Mouse (Mus musculus): Measurements from ENCODE around the gene Fgfr1op2.
A peak's percentile ranks its signal among the peaks of the same experiment; 100 is the strongest.

The Fgfr1op2 gene

DNA sequence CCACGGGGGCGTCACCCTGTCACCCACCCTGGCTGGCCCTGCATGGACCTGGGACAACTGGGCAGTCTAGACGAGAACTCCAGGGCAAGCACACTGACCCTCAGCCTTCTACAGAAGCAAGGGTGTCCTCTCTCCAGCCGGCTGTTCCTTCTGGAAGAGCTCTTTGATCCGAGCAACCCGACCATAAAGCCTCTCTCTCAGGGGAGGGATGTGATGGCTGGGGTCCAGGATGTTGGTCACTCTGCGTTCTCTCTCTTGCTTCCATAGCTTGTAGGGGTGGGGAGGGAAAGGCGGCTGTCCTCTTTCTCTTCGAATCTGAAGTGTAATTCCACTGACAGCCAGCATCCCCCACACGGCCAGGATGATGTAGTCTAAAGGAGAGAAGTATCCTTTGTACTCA, 26.6 kb downstream of the Fgfr1op2 start:
- DNase-seq (ENCODE audit: low read depth, low spot score) = no peak

DNA sequence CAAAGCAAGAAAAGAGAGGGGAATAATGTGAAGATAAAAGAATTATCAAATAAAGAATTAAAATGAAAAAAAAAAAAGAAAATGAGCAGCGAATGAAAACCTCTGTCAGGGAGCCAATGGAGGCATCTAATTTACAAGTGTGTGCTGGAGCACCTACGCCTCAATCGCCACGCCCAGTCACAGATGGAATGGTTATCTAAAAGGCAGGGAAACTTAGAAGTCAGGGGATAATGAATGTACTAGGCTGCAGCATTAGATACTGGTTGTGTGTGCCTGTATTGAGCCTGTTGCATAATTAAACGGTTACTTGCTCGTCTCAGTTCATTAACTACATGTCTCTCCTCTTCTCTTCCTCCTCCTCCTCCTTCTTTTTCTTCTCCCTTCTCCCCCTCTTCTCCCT, 34.4 kb downstream of the Fgfr1op2 start:
- no peak for DNase-seq (ENCODE audit: low read depth, low spot score)

DNA sequence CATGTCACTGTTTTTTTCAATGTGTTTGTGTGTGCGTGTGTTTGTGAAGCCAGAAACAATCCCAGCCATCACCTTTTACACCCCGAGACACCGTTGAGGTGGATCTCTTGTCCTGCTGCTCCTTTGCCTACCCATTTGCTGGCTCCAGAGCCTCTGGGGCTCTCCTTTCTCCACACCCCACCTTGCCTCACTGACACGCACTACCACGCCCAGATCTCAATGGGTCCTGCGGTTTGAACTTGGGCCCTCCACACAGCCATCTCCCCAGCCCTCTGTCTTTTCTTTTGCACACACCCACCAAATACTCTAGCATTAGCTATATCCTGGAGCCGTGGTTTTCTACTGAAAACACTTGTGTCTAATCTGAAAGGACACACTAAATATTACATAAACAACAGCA, 34.9 kb downstream of the Fgfr1op2 start:
- no peak for DNase-seq (ENCODE audit: low read depth, low spot score)

DNA sequence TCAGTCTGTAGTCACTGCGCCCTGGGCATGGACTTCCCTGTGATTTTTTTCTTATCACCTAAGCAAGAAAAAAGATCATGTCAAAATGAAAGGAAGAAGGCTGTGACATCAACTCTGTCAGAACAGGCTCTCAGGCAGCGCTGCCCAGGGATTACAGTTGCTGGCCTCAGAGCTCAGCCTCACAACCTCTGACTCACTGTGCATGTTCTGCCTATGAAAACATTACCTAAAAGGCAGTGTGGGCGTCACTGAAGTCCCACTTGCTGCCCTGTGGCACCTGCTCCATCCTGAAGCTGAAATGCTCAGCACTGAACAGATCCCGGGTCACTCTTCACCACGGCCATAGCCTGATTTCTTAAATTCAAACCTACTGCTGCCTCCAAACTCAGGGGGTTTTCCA, 35.7 kb downstream of the Fgfr1op2 start:
- no peak for DNase-seq (ENCODE audit: low read depth, low spot score)

DNA sequence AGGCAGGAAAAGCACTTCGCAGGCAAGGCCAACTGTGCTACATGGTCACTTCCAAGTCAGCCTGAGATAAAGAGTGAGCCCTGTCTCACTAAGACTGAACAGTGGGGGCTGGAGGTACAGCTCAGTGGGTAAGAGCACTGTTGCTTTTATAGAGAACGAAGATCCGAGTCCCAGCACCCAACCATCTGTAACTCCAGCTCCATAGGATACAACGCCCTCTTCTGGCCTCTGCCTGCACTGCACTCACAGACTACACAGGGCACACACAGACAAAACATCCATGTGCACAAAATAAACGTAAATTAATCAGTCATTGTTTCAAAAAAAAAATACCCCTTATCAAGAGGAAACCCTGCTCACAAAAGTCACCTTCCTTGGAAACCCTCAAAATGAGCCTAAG, 36.9 kb downstream of the Fgfr1op2 start:
- no peak for DNase-seq (ENCODE audit: low read depth, low spot score)

DNA sequence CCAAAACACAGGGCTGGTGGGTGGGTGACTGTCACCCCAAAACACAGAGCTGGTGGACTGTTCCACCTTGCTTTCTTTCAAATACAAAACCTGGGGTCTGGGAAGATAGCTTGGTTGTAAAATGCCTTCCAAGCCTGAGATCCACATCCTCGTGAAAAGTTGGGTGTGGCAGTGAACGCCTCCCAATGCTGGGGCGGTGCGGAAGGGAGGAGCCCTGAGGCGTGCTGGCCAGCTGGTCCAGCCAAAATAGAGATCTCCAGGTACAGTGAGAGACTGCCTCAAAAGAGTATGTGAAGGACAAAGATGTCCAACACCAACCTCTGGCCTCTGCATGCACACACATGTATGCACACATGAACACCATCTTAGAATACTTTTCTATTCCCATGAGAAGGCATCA, 37.5 kb downstream of the Fgfr1op2 start:
- no peak for DNase-seq (ENCODE audit: low read depth, low spot score)

DNA sequence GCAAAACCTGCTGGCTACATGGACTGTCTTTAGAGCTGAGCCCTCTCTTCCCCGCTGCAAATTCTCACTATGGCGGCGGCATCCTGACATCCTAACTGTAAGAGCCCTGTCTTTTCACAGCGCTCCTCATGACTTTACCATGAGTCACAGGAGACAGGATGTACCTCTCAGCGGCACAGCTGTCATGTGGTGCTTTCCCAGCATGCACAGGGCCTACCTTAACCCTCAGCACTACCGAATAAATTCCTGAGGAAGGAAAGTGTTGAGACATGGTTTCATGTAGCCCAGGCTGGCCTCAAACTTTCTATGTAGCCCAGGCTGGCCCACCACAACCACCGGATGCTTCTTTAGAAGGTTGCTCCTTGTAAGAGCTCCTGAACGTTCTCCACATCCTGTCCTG, 38.9 kb downstream of the Fgfr1op2 start:
- DNase-seq (ENCODE audit: low read depth, low spot score) = no peak

DNA sequence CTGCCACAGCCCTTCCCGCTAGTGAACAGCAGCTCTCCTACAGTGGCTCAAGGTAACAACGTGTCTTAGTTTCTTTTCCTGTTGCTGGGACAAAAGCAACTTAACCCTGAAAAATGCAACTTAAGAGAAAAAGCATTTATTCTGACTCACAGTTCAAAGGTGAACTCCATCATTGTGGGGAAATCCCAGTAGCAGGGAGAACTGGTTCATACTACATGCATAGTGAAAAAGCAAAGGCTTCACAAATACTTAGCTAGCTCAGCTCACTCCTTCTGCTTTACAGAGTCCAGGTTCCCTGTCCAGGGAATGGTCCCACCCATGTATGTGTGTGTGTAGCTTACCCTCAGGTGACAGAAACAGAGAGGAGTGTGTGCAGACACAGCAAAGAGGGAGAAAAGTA, 39.7 kb downstream of the Fgfr1op2 start:
- no peak for DNase-seq (ENCODE audit: low read depth, low spot score)

DNA sequence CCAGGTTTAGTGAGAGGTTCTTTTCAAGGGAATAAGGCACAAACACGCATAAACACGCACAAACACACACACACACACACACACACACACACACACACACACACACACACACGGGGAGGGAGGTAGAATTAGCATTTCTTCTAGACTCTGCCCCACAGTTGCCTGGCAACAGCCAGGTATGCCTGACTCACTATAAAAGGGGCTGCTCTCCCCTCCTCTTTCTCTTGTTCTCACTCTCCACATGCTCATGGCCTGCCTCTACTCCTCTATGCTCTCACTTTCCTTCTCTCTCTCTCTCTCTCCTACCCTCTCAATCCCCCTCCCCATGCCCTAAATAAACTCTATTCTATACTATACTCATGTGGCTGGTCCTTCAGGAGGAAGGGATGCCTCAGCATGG, 51.1 kb downstream of the Fgfr1op2 start:
- no peak for DNase-seq (ENCODE audit: low read depth, low spot score)

DNA sequence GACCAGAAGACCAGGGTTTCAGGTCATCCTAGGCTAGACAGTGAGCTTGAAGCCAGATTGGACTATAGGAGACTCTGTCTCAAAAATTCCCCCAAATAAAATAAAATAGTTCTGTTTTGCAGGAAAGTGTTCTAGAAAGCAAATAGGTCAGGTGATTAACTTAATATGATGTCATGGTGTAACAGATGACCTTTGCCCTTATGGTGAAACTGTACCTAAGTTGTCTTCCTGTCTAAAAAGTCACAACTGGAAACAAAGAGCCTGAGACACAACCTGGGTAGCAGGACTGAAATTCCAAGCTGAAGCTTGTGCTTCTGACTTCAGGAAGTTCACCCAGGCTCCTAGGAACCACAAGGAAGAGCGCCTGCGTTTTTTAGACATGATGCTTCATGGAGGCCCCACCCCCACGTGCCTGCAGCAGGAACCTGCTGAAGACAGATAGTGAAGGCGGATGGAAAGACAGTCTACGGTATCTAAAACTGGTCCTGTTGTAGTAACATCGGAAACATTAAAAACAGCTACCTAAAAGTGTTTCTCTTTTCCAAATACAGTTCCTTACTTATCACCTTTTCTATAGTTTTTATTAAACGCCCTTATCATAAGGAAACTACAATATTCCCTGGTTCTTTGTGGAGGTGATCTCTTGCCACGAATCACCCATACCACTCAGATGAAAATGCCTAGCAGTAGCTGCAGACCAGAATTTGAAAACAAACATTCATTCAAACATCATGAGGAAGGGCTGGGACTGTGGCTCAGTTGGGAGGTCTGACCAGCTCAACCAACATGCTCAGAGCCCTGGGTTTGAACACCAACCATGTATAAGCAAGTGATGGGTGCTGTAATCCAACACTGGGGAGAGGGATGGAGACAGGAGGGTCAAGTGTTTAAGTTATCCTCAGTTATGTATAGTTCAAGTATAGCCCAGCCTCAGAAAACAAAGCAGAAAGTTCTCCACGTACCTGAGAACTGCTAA, 53.1 kb downstream of the Fgfr1op2 start:
- DNase-seq (ENCODE audit: low read depth, low spot score) = no peak

DNA sequence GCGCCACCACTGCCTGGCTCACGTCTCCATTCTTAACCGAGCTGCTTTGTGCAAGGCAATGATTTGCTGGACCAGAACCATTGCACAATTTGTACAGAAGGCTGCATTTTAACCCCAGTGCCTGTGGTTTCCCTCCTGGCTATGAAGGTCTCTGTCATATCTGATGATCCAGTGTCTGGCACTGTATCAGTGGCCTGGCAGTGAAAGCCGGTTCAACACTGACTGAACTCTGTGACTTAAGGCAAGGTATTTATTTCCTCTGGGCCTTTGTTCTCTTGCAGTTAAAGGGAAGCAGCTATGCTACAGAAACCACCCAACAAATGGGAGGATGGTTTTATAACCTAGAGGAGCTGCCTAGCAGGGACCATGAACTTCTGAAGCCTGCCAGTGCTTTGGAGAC, 54.0 kb downstream of the Fgfr1op2 start:
- DNase-seq (ENCODE audit: low read depth, low spot score) = no peak

DNA sequence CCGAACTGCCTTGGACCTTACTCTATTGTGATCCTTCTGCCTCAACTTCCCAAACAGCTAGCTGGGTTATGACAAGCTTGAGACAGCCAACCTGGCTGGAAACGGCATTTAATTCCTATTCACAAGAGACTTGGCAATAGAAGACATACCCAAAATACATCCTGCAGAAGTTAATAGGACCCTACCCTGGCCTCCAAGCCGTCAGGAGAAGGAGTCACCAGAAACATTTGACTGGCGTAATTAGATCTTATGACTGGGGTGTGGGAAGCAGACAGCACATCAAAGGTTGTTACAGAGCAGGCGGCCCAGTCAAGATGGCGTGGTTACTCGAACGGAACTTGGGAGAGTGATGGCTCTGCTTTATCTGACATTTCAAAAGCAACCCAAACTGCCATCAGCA, 54.8 kb downstream of the Fgfr1op2 start:
- no peak for DNase-seq (ENCODE audit: low read depth, low spot score)

DNA sequence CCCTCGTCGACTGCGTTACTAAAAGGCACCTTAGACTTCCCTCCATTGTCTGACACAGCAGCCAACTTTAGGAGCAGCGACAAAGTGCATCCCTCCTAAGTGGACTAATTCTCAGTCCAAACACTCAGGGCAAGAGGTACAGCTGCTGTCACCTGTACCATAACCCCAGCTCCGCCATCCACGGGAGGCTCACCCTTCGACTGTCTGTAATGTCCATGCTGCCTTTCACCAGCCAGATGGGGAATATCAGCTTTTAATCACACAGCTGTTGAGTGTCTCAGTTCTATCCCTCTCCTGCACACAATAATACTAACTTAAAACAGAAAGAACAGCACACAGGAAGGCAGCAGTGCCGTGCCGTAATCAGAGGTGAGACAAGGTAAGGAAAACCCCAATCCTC, 55.4 kb downstream of the Fgfr1op2 start:
- no peak for DNase-seq (ENCODE audit: low read depth, low spot score)

DNA sequence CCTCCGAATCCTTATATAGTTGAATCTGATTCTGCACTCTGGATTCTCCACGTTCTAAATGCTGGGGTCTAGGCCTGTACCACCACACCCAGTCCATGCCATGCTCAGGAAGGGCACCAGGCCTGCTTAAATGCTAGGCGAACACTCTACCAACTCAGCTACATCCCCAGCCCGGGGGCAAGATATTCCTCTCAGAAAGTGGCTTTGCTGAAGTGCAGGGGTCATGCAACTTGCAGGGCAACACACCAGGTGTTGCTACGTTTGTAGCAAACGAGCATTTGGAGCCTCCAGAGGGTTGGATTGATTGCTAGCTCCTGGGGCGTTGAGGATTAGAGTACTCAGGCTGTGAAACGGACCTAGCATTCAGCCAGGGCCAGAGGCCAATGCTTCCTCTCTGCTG, 56.1 kb downstream of the Fgfr1op2 start:
- DNase-seq (ENCODE audit: low read depth, low spot score) = no peak

DNA sequence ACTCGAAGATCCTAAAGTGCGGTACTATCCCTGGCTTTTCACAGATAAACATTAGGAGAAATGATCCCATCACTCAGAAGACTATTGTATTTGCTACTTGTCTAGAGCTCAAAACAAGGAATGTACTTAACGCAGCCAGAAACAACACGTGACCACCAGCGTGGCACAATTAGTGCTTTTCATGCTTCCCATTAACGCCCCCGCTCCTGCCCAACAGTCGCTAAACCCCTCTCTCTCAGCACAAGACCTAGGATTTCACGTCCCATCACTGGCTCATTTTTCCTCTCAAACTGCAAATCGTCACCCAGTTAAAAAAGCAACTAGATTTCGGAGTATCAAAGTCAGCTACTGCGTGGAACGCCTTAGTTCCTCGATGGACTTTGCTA, 56.6 kb downstream of the Fgfr1op2 start:
- DNase-seq (ENCODE audit: low read depth, low spot score) = no peak

DNA sequence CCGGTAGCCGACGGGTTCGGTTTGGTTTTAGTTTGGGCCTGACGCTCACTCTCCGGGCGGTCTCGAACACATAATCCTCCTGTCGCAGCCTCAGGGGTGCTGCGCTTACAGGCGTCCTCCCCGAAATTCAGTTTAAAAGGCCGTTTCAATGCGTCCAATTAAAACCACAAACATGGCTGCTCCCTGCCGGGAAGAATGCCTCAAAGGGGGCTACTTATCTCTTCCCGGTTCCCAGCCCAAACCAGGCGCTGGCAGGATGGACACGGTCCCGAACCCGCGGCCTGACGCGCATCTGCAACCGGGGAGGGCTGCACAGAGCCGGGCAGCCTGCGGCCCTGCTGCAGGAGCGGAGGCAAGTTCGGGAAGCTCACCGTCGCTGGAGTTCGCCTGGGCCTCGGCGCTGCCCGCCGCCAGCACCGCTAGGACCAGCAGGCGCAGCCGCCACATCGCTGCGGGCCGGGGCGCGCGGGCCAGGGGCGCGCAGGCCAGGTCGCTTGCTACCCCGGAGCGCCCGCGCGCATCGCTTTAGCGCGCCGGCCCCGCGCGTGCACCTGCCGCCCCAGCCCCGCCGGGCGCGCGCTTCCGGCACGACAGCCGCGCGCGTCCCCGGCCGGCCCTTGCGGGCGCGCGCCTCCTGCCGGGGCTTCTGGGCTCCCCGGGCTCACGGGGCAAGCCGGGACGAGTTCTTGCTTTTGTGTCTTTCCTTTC, 57.2 kb downstream of the Fgfr1op2 start:
- peak; percentile 88 for DNase-seq (ENCODE audit: low read depth, low spot score)

DNA sequence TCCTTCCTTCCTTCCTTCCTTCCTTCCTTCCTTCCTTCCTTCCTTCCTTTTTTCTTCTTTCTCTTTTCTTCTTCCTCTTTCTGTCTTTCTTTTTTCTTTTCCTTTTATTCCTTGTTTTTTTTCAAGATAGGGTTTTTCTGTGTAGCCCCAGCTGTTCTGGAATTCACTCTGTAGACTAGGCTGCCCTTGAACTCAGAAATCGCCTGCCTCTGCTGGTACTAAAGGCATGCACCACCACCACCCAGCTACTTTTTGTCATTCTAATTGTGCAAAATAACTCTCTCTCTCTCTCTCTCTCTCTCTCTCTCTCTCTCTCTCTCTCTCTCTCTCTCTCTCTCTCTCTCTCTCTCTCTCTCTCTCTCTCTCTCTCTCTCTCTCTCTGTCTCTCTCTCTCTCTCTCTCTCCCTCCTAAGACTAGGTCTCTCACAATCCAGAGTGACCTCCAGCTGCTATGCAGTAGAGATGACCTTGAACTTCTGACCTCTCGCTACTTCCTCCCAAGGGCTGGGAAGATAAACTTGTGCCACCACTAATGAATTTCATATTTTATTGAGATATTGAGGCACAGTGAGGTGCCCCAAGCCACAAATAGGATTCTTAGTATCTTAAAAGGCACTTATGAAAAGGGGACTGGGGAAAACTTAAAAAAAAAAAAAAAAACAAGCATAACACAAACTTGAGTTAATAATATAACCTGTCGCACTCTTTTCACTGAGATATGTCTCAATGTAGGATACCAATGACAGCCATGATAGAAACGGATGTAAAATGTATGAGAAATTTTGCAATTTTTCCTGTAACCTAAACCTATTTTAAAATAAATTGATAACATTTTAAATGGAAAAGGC, 58.0 kb downstream of the Fgfr1op2 start:
- DNase-seq (ENCODE audit: low read depth, low spot score) = peak; percentile 16

DNA sequence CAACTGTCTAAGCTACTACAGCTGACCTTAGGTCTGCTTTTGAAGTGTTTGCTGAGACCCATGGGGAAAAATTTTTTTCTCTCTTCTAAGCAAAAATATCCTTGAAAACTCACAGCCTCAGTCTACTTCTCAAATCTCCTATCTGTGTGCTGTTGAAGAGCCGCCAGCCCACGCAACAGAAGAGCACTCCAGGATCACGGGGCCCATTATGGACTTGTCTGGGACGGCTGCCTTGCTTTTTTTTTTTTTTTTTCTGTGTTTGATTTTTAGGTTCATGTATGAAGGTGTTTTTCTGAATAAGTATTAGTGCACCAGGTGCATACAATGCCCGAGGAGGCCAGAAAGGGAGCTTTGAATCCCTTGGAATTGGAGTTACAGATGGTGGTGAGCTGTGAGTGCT, 59.5 kb downstream of the Fgfr1op2 start:
- no peak for DNase-seq (ENCODE audit: low read depth, low spot score)

DNA sequence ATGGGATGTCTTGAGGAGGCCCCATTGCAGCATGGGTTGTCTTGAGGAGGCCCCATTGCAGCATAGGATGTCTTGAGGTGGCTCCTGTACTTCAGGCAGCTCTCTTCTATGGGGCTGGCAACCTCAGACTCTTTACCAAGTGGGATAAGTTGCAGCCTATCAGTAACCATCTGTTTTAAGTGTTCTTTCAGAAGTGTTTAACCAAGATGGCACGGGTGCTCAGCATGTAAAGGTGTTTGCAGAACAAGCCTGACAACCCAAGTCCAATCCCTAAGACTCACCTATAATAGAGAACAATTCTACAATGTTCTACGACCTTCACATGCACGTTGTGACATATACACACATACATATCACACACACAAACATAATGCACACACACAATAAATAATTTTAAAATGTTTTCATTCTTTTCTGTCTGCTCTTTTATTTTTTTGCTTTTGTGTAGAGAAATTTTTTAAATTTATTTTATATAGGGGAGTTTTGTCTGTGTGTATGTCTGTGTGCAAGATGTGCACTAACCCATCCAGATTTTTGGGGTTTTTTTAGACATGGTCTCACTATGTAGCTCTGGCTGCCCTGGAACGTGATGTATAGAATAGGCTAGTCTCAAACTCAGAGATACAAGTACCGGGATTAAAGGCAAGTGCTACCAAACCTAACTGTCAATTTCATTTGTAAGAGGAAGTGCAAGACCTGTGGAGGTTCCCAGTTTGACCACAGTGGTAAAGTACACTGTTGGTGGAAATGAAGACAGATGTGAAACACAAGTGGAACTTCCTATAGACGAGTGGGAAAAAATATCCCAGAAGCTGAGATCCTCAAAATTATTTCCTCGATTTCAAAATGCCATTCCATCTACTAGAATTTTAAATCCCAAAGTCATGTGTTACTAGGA, 63.3 kb downstream of the Fgfr1op2 start:
- no peak for DNase-seq (ENCODE audit: low read depth, low spot score)

DNA sequence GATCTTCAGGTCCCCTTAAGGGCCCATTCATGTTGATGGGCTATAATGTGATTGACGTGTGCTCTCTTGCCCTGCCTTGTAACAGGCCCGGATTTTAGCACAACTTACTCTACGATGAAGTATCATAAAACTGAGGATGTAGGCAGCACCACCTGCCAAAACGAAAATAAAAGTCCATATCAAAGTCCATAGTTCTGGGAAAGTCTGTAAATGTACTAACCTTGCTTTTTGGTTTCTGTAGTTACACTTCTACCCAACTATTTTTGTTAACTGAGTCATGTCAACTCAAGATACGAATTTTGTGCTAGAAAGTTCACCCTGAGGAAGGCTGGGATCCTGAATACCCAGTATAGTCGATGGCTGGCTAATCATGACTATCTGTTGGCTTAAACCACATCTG, 64.0 kb downstream of the Fgfr1op2 start:
- no peak for DNase-seq (ENCODE audit: low read depth, low spot score)

DNA sequence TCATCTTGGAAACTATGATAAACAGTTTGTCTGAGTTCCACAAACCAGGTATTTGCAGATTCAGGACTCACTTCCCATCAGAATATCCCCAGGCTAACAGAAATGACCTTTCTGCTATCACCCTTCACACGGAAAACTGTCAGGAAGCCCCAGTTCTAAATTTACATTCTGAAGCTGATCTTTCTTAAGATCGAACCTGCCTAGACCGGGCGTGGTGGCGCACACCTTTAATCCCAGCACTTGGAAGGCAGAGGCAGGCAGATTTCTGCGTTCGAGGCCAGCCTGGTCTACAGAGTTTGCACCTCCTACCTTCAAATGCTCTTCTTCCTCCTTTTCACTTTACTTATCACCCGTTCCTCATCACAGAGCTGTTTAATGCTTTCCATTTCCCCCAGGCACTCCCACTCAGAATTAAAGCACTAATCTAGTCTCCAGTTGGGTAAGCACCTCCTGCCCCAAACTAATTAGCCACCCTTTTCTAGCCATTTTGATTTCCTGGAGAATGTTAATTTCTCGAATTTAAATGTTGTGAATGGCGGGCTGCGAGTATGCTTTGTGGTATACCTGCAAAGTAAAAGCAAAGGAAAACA, 64.7 kb downstream of the Fgfr1op2 start:
- DNase-seq (ENCODE audit: low read depth, low spot score) = no peak

Data from mesoderm, embryonic 11.5 days (tissue).